Mouse (Mus musculus) C2C12 (cell line): ENCODE results near the gene Ryr1.

ENCODE experiments used
- CEBPB ChIP-seq: IDR thresholded peaks from one replicate; pipeline ENCODE4 v1.6.1; 2011; ENCODE audit warnings: low read depth, mild to moderate bottlenecking, control low read depth, moderate library complexity
- CTCF ChIP-seq: IDR thresholded peaks from one replicate; pipeline ENCODE4 v1.5.1; 2011; ENCODE audit not compliant: control insufficient read depth, insufficient read depth, insufficient read length
- FOSL1 ChIP-seq: IDR thresholded peaks from one replicate; pipeline ENCODE4 v1.8.0; 2011; ENCODE audit warnings: mild to moderate bottlenecking, low read length; ENCODE audit not compliant: poor library complexity, insufficient read depth, severe bottlenecking
- MAX ChIP-seq: IDR thresholded peaks from one replicate; pipeline ENCODE4 v1.6.1; 2011; ENCODE audit warnings: mild to moderate bottlenecking, control low read depth
- MYOD1 ChIP-seq: IDR thresholded peaks from one replicate; pipeline ENCODE4 v1.6.1; 2011; ENCODE audit warnings: low read depth; ENCODE audit not compliant: control insufficient read depth, insufficient read length
- MYOG ChIP-seq: IDR thresholded peaks from one replicate; pipeline ENCODE4 v1.6.1; 2011; ENCODE audit not compliant: control insufficient read depth, insufficient read length; ENCODE audit errors: extremely low read depth
- USF1 ChIP-seq: IDR thresholded peaks from one replicate; pipeline ENCODE4 v1.6.1; 2011; ENCODE audit warnings: low read depth, mild to moderate bottlenecking, control low read depth, moderate library complexity

DNA sequence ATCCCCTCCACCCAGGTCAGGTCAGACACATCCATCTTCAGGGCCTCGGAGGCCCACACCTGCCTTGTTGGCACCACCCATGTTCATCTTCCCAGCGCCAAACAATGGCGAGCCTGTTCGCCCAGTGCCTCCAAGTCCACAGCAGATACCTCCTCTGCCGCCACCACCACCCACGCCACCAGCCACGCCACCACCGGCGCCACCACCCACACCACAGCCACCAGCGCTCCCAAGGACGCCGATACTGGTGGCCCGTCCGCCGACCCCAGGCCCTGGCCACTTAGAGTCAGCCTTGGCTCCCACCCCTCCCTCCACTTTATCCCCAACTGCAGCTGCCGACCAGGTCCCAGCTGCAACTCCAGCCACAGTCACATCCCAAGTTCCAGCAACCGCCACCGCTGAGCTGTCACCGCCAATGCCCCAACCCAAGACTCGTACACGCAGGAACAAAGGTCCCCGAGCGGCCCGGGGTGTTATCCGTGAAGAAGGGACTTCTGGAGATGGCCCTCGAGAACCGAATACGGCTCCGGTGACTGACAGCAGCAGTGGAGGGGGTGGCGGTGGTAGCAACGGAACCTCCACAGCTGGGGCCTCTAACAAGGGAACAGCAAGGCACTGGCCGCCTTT lies 47.5 kb upstream of the Ryr1 start:
- TF ChIP-seq MAX (no peak), CTCF (no peak), USF1 (no peak), MYOG (no peak), CEBPB (no peak), FOSL1 (no peak), MYOD1 (no peak)
